Mouse (Mus musculus): ENCODE measurements around the gene Gas2l1. TPM values are rescaled to one million over a fixed set of nuclear protein-coding genes. Genes with fewer than 3 reads are reported as not detected.
"Not testable (repeated sequence)": the region's sequence is repeated elsewhere in the genome, so short reads cannot be mapped to it uniquely, and the experiment has no call there.

Gas2l1 gene
- polyA plus RNA-seq, 1 experiment from 2014 or later, result 40.5 TPM

DNA sequence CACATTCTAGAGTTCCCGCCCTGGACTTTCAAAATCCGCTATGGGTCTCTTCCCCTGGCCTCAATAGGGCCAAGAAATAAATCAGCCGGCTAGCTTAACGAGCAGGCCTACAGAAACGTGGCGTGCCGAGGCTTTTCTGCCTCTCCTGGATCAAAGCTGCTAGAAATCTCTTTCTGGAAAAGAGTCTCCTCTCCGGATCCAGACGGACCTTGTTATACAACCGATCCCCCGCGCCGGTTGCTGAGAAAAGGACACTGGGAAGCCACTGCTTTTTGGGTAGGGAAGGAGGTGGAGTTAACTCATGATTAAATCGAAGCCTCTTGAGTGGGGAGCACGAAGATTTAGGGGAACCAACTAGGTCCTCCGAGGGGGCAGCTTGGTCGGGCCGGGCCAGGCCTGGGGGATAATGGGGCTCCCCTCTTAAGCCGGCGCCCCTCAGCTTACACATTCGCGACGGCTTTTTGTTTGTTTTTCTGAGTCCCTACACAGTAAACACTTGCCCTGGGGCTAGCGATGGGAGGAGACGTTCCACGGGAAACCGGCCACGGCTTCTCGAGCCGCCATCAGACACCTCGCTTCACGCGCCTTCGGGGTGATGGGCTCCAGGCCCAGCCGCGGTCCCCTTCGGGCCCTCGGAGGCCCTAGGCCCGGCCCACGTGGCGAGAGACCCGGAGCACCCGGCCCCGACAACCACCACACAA, 33.1 kb upstream of the Gas2l1 start:
- Histone ChIP-seq H3K9ac (replicated peaks) (peak overlapping the region; percentile 99), H3K4me1 (replicated peaks) (peaks cover 41% of the 10 kb centered on the region), H3K36me3 (peaks cover 8% of the 10 kb centered on the region), H3K27me3 (no peaks in the 10 kb centered on the region), H3K9me3 (no peaks in the 10 kb centered on the region), H3K4me3 (replicated peaks) (peak overlapping the region; percentile 100), H3K27ac (peak overlapping the region; percentile 97), H3K4me2 (peak overlapping the region; percentile 92)
- WGBS, result under 1% methylated on average over 44 of the region's 44 CpGs
- no peak for ATAC-seq (ENCODE audit: insufficient number of reproducible peaks, insufficient read depth, low FRiP score, low TSS enrichment, low read depth)

DNA sequence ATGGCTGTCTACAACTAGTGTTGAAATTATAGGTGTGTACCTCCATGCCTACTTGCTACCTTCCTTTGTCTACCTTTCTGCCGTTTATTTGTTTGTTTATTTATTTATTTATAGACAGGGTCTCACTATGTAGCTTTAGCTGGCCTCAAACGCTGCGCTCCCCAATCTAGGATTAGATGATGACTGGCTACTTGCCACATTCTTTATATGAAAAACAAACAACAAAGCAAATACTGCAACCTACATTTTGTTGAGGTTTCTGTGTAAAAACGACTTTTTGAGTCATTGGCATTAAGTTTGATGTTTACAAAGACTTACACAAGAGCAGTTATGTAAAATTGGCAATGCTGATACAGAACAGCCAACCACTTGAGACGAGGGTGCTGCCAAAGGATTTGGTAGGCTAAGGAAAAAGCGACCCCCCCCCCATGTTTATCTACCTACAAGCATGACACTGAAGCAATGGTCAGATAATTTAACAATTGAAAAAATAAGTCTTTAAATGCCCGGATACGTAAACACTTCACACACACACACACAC, 31.4 kb upstream of the Gas2l1 start:
- no peaks in the 10 kb centered on the region for H3K27me3 ChIP-seq
- H3K4me3 ChIP-seq (replicated peaks), result peak overlapping the region; percentile 100
- 75% methylated on average over 8 of the region's 8 CpGs for WGBS
- peaks cover 37% of the 10 kb centered on the region for H3K4me1 ChIP-seq (replicated peaks)
- H3K4me2 ChIP-seq, result peak overlapping the region; percentile 92
- H3K36me3 ChIP-seq, result peaks cover 20% of the 10 kb centered on the region
- H3K9me3 ChIP-seq, result no peaks in the 10 kb centered on the region
- ATAC-seq (ENCODE audit: insufficient number of reproducible peaks, insufficient read depth, low FRiP score, low TSS enrichment, low read depth), result no peak
- H3K27ac ChIP-seq, result no peak overlapping the region
- peak overlapping the region; percentile 99 for H3K9ac ChIP-seq (replicated peaks)

- no peaks in the 10 kb centered on the region for H3K9me3 ChIP-seq
- no peaks in the 10 kb centered on the region for H3K27me3 ChIP-seq
- peaks cover 27% of the 10 kb centered on the region for H3K36me3 ChIP-seq
- peaks cover 30% of the 10 kb centered on the region for H3K4me1 ChIP-seq (replicated peaks)
- no peak overlapping the region for H3K27ac ChIP-seq
- 0 out of 2 replicates have a peak overlapping the region, but pooled peaks have one; percentile 4 for H3K4me2 ChIP-seq
- ATAC-seq (ENCODE audit: insufficient number of reproducible peaks, insufficient read depth, low FRiP score, low TSS enrichment, low read depth), result no peak
- no peak overlapping the region for H3K9ac ChIP-seq (replicated peaks)
- H3K4me3 ChIP-seq (replicated peaks), result no peak overlapping the region
- WGBS, result 83% methylated on average over 5 of the region's 5 CpGs
Observed at GRCm38 (mm10) chr11:5095877-5096276, 30.8 kb upstream of the Gas2l1 start.

DNA sequence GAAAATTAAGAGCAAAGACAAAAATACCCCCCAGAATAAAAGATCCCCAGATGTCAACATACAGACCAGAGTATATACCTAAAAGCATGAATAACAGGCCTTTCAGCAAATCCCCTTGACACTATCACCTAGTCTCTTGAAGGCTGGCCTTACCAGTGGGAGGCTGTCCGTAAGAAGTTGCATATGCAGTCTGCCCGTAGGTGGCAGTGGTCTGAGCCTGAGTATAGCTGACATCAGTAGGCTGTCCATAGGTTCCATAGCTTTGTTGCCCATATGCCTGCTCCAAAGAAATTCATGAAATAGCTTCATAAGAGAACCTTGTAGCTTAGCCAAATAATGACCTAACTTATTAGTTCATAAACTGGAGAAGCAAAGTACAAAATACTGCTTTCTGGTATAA, 26.6 kb upstream of the Gas2l1 start:
- Histone ChIP-seq H3K27me3 (no peaks in the 10 kb centered on the region), H3K27ac (no peak overlapping the region), H3K36me3 (peaks cover 66% of the 10 kb centered on the region), H3K9ac (replicated peaks) (no peak overlapping the region), H3K4me2 (no peak overlapping the region), H3K9me3 (no peaks in the 10 kb centered on the region), H3K4me1 (replicated peaks) (peaks cover 14% of the 10 kb centered on the region), H3K4me3 (replicated peaks) (no peak overlapping the region)
- WGBS, result 56% methylated on average over 2 of the region's 2 CpGs
- ATAC-seq (ENCODE audit: insufficient number of reproducible peaks, insufficient read depth, low FRiP score, low TSS enrichment, low read depth), result no peak

GRCm38 (mm10) chr11:5089147-5089546, 24.0 kb upstream of the Gas2l1 start:
- 88% methylated on average over 1 of the region's 1 CpGs for WGBS

DNA sequence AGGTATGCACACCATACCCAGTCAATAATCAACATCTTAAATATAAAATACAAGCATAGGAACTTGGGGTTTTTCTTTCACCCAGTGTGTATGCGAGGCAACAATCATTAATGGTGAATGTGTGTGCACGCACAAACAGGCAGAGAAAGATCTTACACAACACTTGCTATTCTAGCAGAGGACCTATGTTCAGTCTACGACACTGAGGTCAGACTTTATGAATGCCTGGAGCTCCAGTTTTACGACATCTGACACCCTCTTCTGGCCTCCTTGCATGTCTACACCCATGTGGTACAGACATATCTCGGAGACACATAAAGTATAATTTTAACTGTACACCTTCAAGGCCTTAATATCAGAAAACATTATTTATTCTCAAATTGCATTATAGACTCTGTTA, 11.7 kb upstream of the Gas2l1 start:
- H3K36me3 ChIP-seq, result peaks cover 83% of the 10 kb centered on the region
- not testable (repeated sequence) for H3K4me3 ChIP-seq (replicated peaks); ATAC-seq (ENCODE audit: insufficient number of reproducible peaks, insufficient read depth, low FRiP score, low TSS enrichment, low read depth); H3K9ac ChIP-seq (replicated peaks); H3K4me2 ChIP-seq; H3K4me1 ChIP-seq (replicated peaks); H3K27me3 ChIP-seq; H3K27ac ChIP-seq; H3K9me3 ChIP-seq
- 85% methylated on average over 4 of the region's 5 CpGs for WGBS

More at GRCm38 (mm10) chr11:5089147-5089546, 24.0 kb upstream of the Gas2l1 start:
- no peak overlapping the region for H3K4me3 ChIP-seq (replicated peaks)
- H3K27me3 ChIP-seq, result no peaks in the 10 kb centered on the region
- 0 out of 2 replicates have a peak, but pooled peaks cover 2% of the 10 kb centered on the region for H3K4me1 ChIP-seq (replicated peaks)
- ATAC-seq (ENCODE audit: insufficient number of reproducible peaks, insufficient read depth, low FRiP score, low TSS enrichment, low read depth), result no peak
- no peaks in the 10 kb centered on the region for H3K9me3 ChIP-seq
- H3K4me2 ChIP-seq, result no peak overlapping the region
- no peak overlapping the region for H3K27ac ChIP-seq
- H3K36me3 ChIP-seq, result peaks cover 92% of the 10 kb centered on the region
- H3K9ac ChIP-seq (replicated peaks), result no peak overlapping the region

DNA sequence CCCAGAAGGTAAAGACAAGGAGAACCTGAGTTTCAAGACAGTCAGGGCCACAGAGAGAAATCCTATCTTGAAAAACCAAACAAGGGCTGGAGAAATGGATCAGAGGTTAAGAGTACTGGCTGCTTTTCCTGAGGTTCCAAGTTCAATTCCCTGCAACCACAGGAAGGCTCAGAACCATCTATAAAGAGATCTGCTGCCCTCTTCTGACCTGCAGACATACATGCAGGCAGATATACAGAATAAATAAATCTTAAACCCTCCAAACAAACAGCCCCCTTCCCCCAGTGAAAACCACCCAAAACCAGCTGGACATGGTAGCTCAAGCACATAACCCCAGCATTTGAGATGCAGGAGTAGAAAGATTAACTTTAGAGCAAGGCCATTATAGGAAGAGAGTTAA, 10.6 kb upstream of the Gas2l1 start:
- H3K9ac ChIP-seq (replicated peaks), result no peak overlapping the region
- no peaks in the 10 kb centered on the region for H3K9me3 ChIP-seq
- H3K36me3 ChIP-seq, result peaks cover 87% of the 10 kb centered on the region
- H3K27me3 ChIP-seq, result no peaks in the 10 kb centered on the region
- ATAC-seq (ENCODE audit: insufficient number of reproducible peaks, insufficient read depth, low FRiP score, low TSS enrichment, low read depth), result no peak
- H3K4me2 ChIP-seq, result no peak overlapping the region
- H3K27ac ChIP-seq, result no peak overlapping the region
- H3K4me3 ChIP-seq (replicated peaks), result no peak overlapping the region
- H3K4me1 ChIP-seq (replicated peaks), result no peaks in the 10 kb centered on the region

- H3K36me3 ChIP-seq, result peaks cover 87% of the 10 kb centered on the region
- no peak overlapping the region for H3K4me2 ChIP-seq
- H3K9ac ChIP-seq (replicated peaks), result no peak overlapping the region
- no peaks in the 10 kb centered on the region for H3K27me3 ChIP-seq
- H3K4me3 ChIP-seq (replicated peaks), result no peak overlapping the region
- no peak overlapping the region for H3K27ac ChIP-seq
- ATAC-seq (ENCODE audit: insufficient number of reproducible peaks, insufficient read depth, low FRiP score, low TSS enrichment, low read depth), result no peak
- H3K4me1 ChIP-seq (replicated peaks), result no peaks in the 10 kb centered on the region
- H3K9me3 ChIP-seq, result no peaks in the 10 kb centered on the region
- 83% methylated on average over 4 of the region's 4 CpGs for WGBS
Observed at GRCm38 (mm10) chr11:5074882-5075281, 9.8 kb upstream of the Gas2l1 start.

GRCm38 (mm10) chr11:5068126-5068971, 3.2 kb upstream of the Gas2l1 start:
- Histone ChIP-seq H3K4me3 (replicated peaks) (no peak overlapping the region), H3K9me3 (no peaks in the 10 kb centered on the region), H3K36me3 (peaks cover 54% of the 10 kb centered on the region), H3K27me3 (peaks cover 15% of the 10 kb centered on the region), H3K27ac (no peak overlapping the region), H3K4me1 (replicated peaks) (peaks cover 16% of the 10 kb centered on the region), H3K4me2 (no peak overlapping the region), H3K9ac (replicated peaks) (no peak overlapping the region)
- 86% methylated on average over 9 of the region's 9 CpGs for WGBS
- no peak for ATAC-seq (ENCODE audit: insufficient number of reproducible peaks, insufficient read depth, low FRiP score, low TSS enrichment, low read depth)

DNA sequence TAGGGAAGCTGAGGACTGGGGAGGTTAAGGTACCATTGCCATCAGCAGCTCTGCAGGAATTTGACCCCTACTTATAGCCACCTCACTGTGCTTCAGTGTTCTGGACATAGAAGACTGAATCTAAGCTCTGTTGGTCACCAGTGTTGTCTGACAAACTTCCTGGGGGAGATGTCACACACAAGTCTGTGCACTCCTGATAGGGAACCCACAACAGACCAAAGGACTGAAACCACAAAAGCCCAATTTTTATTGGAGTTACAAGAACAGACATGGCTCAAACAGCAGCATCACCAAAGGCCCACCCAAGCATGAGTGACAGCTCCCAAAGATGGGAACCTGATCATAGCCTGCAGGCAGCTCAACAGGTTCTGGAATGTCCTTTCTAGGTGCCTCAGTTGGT, 1.9 kb upstream of the Gas2l1 start:
- no peak overlapping the region for H3K9ac ChIP-seq (replicated peaks)
- H3K9me3 ChIP-seq, result no peaks in the 10 kb centered on the region
- ATAC-seq (ENCODE audit: insufficient number of reproducible peaks, insufficient read depth, low FRiP score, low TSS enrichment, low read depth), result no peak
- peaks cover 28% of the 10 kb centered on the region for H3K27me3 ChIP-seq
- H3K27ac ChIP-seq, result no peak overlapping the region
- H3K4me3 ChIP-seq (replicated peaks), result no peak overlapping the region
- H3K4me2 ChIP-seq, result no peak overlapping the region
- H3K36me3 ChIP-seq, result peaks cover 41% of the 10 kb centered on the region
- H3K4me1 ChIP-seq (replicated peaks), result peaks cover 27% of the 10 kb centered on the region

GRCm38 (mm10) chr11:5064282-5065055, 658 bp downstream of the Gas2l1 start:
- no peak overlapping the region for H3K27ac ChIP-seq

More at GRCm38 (mm10) chr11:5064282-5065055, 658 bp downstream of the Gas2l1 start:
- 13% methylated on average over 38 of the region's 38 CpGs for WGBS
- peaks cover 22% of the 10 kb centered on the region for H3K36me3 ChIP-seq
- H3K4me2 ChIP-seq, result peak overlapping the region; percentile 94
- peak overlapping the region; percentile 74 for H3K4me3 ChIP-seq (replicated peaks)
- peak overlapping the region; percentile 75 for H3K9ac ChIP-seq (replicated peaks)
- H3K4me1 ChIP-seq (replicated peaks), result peaks cover 46% of the 10 kb centered on the region
- no peaks in the 10 kb centered on the region for H3K9me3 ChIP-seq
- ATAC-seq (ENCODE audit: insufficient number of reproducible peaks, insufficient read depth, low FRiP score, low TSS enrichment, low read depth), result no peak
- H3K27me3 ChIP-seq, result peaks cover 54% of the 10 kb centered on the region
